Mouse (Mus musculus) liver, adult 2 months (tissue): ENCODE measurements around the gene Fam24b.

ENCODE experiments used
- CTCF ChIP-seq: fragments of 200-500 bp; IDR thresholded peaks from 2 replicates; pipeline ENCODE4 v1.5.1; 2011; ENCODE audit warnings: low read depth, low read length, control low read depth
- POLR2A ChIP-seq: fragments of 200-500 bp; IDR thresholded peaks from 2 replicates; pipeline ENCODE4 v1.6.1; 2011; ENCODE audit warnings: low read length, control low read depth; ENCODE audit not compliant: insufficient read depth; ENCODE audit errors: extremely low read depth

GRCm38 (mm10) chr7:131297151-131297550 is 32.2 kb downstream of the Fam24b start:
- no peak for TF ChIP-seq CTCF
- no peak for TF ChIP-seq POLR2A
